Mouse (Mus musculus): ENCODE measurements around the gene Gpr19.

GRCm38 (mm10) chr6:134849461-134849860, 48.9 kb downstream of the Gpr19 start:
- TF ChIP-seq POLR2A (IDR thresholded peaks at IDR 0.05; ENCODE audit: control insufficient read depth, extremely low read depth, insufficient read depth, low read length, poor library complexity): no peak
- no peak for TF ChIP-seq CTCF (IDR thresholded peaks at IDR 0.05; ENCODE audit: borderline replicate concordance, control insufficient read depth, extremely low read depth, insufficient read depth, low read length, poor library complexity)
